ENCODE assay signal across 8 mouse cellular contexts in the genomic region with DNA sequence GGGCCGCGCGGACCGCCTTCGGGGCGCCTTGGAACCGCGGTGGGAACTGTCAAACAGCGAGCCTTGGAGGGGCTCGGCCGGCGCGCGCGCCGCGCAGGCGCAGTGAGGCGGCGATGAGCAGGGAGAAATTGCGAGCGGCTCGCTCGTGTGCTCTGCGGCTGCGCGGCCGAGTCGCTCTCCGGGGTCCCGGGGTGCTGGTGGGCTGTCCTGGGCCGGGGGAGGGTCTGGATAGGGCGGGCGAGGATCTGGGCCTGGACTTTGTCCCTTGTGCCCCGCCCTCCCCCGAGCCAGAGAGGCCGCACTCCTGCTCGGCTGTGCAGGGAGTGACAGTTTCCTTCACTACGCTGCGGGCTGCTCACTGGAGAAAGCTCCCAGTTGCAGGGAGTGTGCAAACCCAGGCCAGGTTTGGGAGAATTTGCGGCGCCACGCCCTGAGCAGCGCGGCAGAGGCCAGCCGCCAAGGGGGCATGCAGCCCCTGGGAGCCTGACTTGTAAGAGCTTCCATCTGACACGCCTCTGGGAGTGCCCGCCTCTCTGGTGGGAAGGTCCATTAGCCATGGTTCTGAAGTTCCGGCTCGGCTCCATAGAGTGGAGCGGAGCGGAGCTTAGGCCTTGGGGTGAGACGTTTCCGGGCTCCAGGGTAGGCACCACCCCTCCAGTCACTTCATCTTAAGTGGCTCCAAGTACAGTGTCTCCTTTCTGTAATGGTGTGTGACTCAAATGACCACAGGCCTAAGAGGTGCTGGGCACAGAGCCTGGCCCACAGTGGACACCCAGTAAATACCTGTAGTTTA. TPM values are rescaled to one million over a fixed set of nuclear protein-coding genes. Genes with fewer than 3 reads are reported as not detected.
DNase-seq lines count a peak whose midpoint lies in the region; ATAC-seq and TF ChIP-seq lines count a peak whose summit lies in the region.

No protein-coding gene starts in this region.

- no peaks in the 10 kb centered on the region for H3K27me3 ChIP-seq in heart, embryonic 13.5 days (replicated peaks)
- no peaks in the 10 kb centered on the region for H3K27me3 ChIP-seq in kidney, embryonic 16.5 days (ENCODE audit: insufficient read depth, low read length)

- peak overlapping the region; percentile 92 for H3K4me2 ChIP-seq in heart, embryonic 13.5 days
- H3K4me2 ChIP-seq in kidney, embryonic 16.5 days (replicated peaks; ENCODE audit: low read depth, low read length): peak overlapping the region; percentile 83

- no peaks in the 10 kb centered on the region for H3K9me3 ChIP-seq in ES-E14 (ENCODE audit: control insufficient read depth, insufficient read depth, low read depth, low read length)
- no peaks in the 10 kb centered on the region for H3K9me3 ChIP-seq in heart, embryonic 13.5 days
- no peaks in the 10 kb centered on the region for H3K9me3 ChIP-seq in kidney, embryonic 16.5 days (ENCODE audit: low read length)

- no peak overlapping the region for H3K27ac ChIP-seq in ES-E14 (ENCODE audit: insufficient read depth, low read depth, low read length, poor library complexity, severe bottlenecking)
- H3K27ac ChIP-seq in heart, embryonic 13.5 days (replicated peaks): peak overlapping the region; percentile 92
- peak overlapping the region; percentile 81 for H3K27ac ChIP-seq in kidney, embryonic 16.5 days (ENCODE audit: low read length)

- peak; percentile 21 for ATAC-seq in erythroblast, adult 5-6 weeks (replicated peaks; ENCODE audit: low FRiP score, poor library complexity, severe bottlenecking)
- ATAC-seq in heart, embryonic 13.5 days (ENCODE audit: extremely low read depth, insufficient number of reproducible peaks, low FRiP score, low TSS enrichment): peak; percentile 69
- peak; percentile 83 for ATAC-seq in kidney, embryonic 16.5 days (ENCODE audit: low FRiP score, low TSS enrichment)

- peak; percentile 66 for DNase-seq in ES-E14 (ENCODE audit: low read depth, low spot score)
- DNase-seq in brain, embryonic 14.5 days (ENCODE audit: low read depth): peak; percentile 96
- peak; percentile 93 to 94 for DNase-seq in lung, adult 18-20 months
- peak; percentile 51 for DNase-seq in ovary, postnatal 14 days (ENCODE audit: low spot score)
- DNase-seq in urinary bladder, postnatal 14 days (ENCODE audit: low spot score): peak; percentile 78

- H3K4me1 ChIP-seq in ES-E14 (ENCODE audit: control insufficient read depth in 2 of 2, insufficient read depth in 2 of 2, low read length in 2 of 2, poor library complexity in 1 of 2): peaks cover 3 to 12% of the 10 kb centered on the region in 2 experiments; a peak in 1 of 4 replicates
- H3K4me1 ChIP-seq in heart, embryonic 13.5 days: peaks cover 25% of the 10 kb centered on the region
- peaks cover 18% of the 10 kb centered on the region for H3K4me1 ChIP-seq in kidney, embryonic 16.5 days (ENCODE audit: insufficient read depth, low read length)

- peak overlapping the region; percentile 86 to 89 for H3K4me3 ChIP-seq in ES-E14 (ENCODE audit: insufficient read depth in 1 of 2, low read depth in 1 of 2, low read length in 2 of 2, poor library complexity in 1 of 2, severe bottlenecking in 1 of 2)
- H3K4me3 ChIP-seq in heart, embryonic 13.5 days: peak overlapping the region; percentile 84
- peak overlapping the region; percentile 63 for H3K4me3 ChIP-seq in kidney, embryonic 16.5 days (ENCODE audit: low read length)

- in situ Hi-C loops in ES-E14 (cut with MboI; ENCODE audit: low sequenced_read_pairs in 2 of 2, unreplicated experiment in 2 of 2): no loop called here

- under 1% methylated on average over 37 of the region's 54 CpGs for WGBS in heart, embryonic 13.5 days
- under 1% methylated on average over 54 of the region's 54 CpGs for WGBS in kidney, embryonic 16.5 days

- peaks cover 9% of the 10 kb centered on the region; the same call in 1 of the 2 replicates for H3K36me3 ChIP-seq in ES-E14 (ENCODE audit: control insufficient read depth, insufficient read depth, low read length, poor library complexity, severe bottlenecking)
- H3K36me3 ChIP-seq in heart, embryonic 13.5 days: peaks cover 28% of the 10 kb centered on the region
- H3K36me3 ChIP-seq in kidney, embryonic 16.5 days (ENCODE audit: insufficient read depth, low read length): peaks cover 9% of the 10 kb centered on the region; the same call in 1 of the 2 replicates

- no peak for TF ChIP-seq CTCF in brain, embryonic 14.5 days (IDR thresholded peaks at IDR 0.05; ENCODE audit: borderline replicate concordance, extremely low read depth, insufficient read depth, insufficient read length)

- H3K9ac ChIP-seq in ES-E14 (ENCODE audit: insufficient read depth, low read depth, low read length, poor library complexity, severe bottlenecking): peak overlapping the region; percentile 81
- peak overlapping the region; percentile 88 for H3K9ac ChIP-seq in heart, embryonic 13.5 days
- peak overlapping the region; percentile 71 for H3K9ac ChIP-seq in kidney, embryonic 16.5 days (replicated peaks; ENCODE audit: low read length)

- peak; percentile 66; the same call in 1 of the 2 replicates for TF ChIP-seq POLR2A in brain, embryonic 14.5 days (IDR thresholded peaks at IDR 0.05; ENCODE audit: borderline replicate concordance, extremely low read depth, insufficient read depth, insufficient read length, poor library complexity, severe bottlenecking)

TF ChIP-seq in ES-E14, 5 proteins besides CTCF, POLR2A, EP300 and RAD21:
- TF ChIP-seq MAFK (IDR thresholded peaks at IDR 0.05; ENCODE audit: insufficient read depth, low read depth, low read length) (no peak), ZNF384 (IDR thresholded peaks at IDR 0.05; ENCODE audit: low read depth, low read length) (no peak), ZC3H11A (IDR thresholded peaks at IDR 0.05; ENCODE audit: borderline replicate concordance, low read depth, low read length) (no peak), HCFC1 (IDR thresholded peaks at IDR 0.05; ENCODE audit: borderline replicate concordance, insufficient read depth, low read length) (no peak), CHD2 (IDR thresholded peaks at IDR 0.05; ENCODE audit: low read depth, low read length) (no peak)

RNA-seq across cellular contexts. Expression of gene Dolpp1, which starts 0.7 kb away (rescaled TPM):
- total RNA-seq in ES-E14 (2012; rRNA removed): 55.6 and 87.0 TPM in 2 replicates
- polyA plus RNA-seq in brain, embryonic 14.5 days (2012; rRNA removed): 73.2 and 114 TPM in 2 replicates
- 2.3 and 3.7 TPM in 2 replicates for total RNA-seq in erythroblast, adult 5-6 weeks (2015; ENCODE audit: low replicate concordance)
- total RNA-seq in erythroblast, adult 5-6 weeks (2017; ENCODE audit: low replicate concordance): 5.4 and 9.1 TPM in 2 replicates
- 18.8 and 23.2 TPM in 2 replicates for polyA plus RNA-seq in heart, embryonic 13.5 days (2015; fragmentation: Nextera tagmentation; extraction: Ambion mirVana)
- 44.2 and 46.8 TPM in 2 replicates for polyA plus RNA-seq in kidney, embryonic 16.5 days (2015; fragmentation: Nextera tagmentation; extraction: Ambion mirVana)

RNA-seq across cellular contexts. Expression of gene Crat, which starts 22.8 kb away (rescaled TPM):
- 5.3 and 5.8 TPM in 2 replicates for total RNA-seq in ES-E14 (2012; rRNA removed)
- 28.3 and 31.3 TPM in 2 replicates for polyA plus RNA-seq in brain, embryonic 14.5 days (2012; rRNA removed)
- total RNA-seq in erythroblast, adult 5-6 weeks (2015; ENCODE audit: low replicate concordance): 42.0 and 69.4 TPM in 2 replicates
- total RNA-seq in erythroblast, adult 5-6 weeks (2017; ENCODE audit: low replicate concordance): 51.8 and 55.1 TPM in 2 replicates
- polyA plus RNA-seq in heart, embryonic 13.5 days (2015; fragmentation: Nextera tagmentation; extraction: Ambion mirVana): 74.5 and 76.8 TPM in 2 replicates
- 40.9 and 44.2 TPM in 2 replicates for polyA plus RNA-seq in kidney, embryonic 16.5 days (2015; fragmentation: Nextera tagmentation; extraction: Ambion mirVana)

RNA-seq across cellular contexts. Expression of gene Ptpa, which starts 23.1 kb away (rescaled TPM):
- total RNA-seq in ES-E14 (2012; rRNA removed): 97.9 and 103 TPM in 2 replicates
- 151 and 152 TPM in 2 replicates for polyA plus RNA-seq in brain, embryonic 14.5 days (2012; rRNA removed)
- total RNA-seq in erythroblast, adult 5-6 weeks (2015; ENCODE audit: low replicate concordance): 121 and 149 TPM in 2 replicates
- 118 and 183 TPM in 2 replicates for total RNA-seq in erythroblast, adult 5-6 weeks (2017; ENCODE audit: low replicate concordance)
- 100.0 and 109 TPM in 2 replicates for polyA plus RNA-seq in heart, embryonic 13.5 days (2015; fragmentation: Nextera tagmentation; extraction: Ambion mirVana)
- 184 and 191 TPM in 2 replicates for polyA plus RNA-seq in kidney, embryonic 16.5 days (2015; fragmentation: Nextera tagmentation; extraction: Ambion mirVana)

RNA-seq across cellular contexts. Expression of gene Miga2, which starts 28.7 kb away (rescaled TPM):
- 46.0 and 57.4 TPM in 2 replicates for total RNA-seq in ES-E14 (2012; rRNA removed)
- polyA plus RNA-seq in brain, embryonic 14.5 days (2012; rRNA removed): 40.4 and 43.8 TPM in 2 replicates
- total RNA-seq in erythroblast, adult 5-6 weeks (2015; ENCODE audit: low replicate concordance): 0.84 and 1.5 TPM in 2 replicates
- total RNA-seq in erythroblast, adult 5-6 weeks (2017; ENCODE audit: low replicate concordance): 4.7 and 5.8 TPM in 2 replicates
- polyA plus RNA-seq in heart, embryonic 13.5 days (2015; fragmentation: Nextera tagmentation; extraction: Ambion mirVana): 28.9 and 31.4 TPM in 2 replicates
- 32.0 and 34.9 TPM in 2 replicates for polyA plus RNA-seq in kidney, embryonic 16.5 days (2015; fragmentation: Nextera tagmentation; extraction: Ambion mirVana)

RNA-seq across cellular contexts. Expression of gene Sh3glb2, which starts 33.6 kb away (rescaled TPM):
- total RNA-seq in ES-E14 (2012; rRNA removed): 64.8 and 90.3 TPM in 2 replicates
- polyA plus RNA-seq in brain, embryonic 14.5 days (2012; rRNA removed): 304 and 410 TPM in 2 replicates
- total RNA-seq in erythroblast, adult 5-6 weeks (2015; ENCODE audit: low replicate concordance): 5.2 and 7.3 TPM in 2 replicates
- 7.4 and 9.3 TPM in 2 replicates for total RNA-seq in erythroblast, adult 5-6 weeks (2017; ENCODE audit: low replicate concordance)
- polyA plus RNA-seq in heart, embryonic 13.5 days (2015; fragmentation: Nextera tagmentation; extraction: Ambion mirVana): 122 and 124 TPM in 2 replicates
- polyA plus RNA-seq in kidney, embryonic 16.5 days (2015; fragmentation: Nextera tagmentation; extraction: Ambion mirVana): 100 and 102 TPM in 2 replicates

Comparison
In these comparisons a context has a peak if more than half of its experiments do, and no peak if none do; other contexts are left out.
1. ATAC-seq: peak in every context shown above with its lines; median percentile 83 in kidney, embryonic 16.5 days; 69 in heart, embryonic 13.5 days; 21 in erythroblast, adult 5-6 weeks.